Mouse (Mus musculus) Muller cell, postnatal 12 days (primary cell): ENCODE data around the gene Supt3.

ENCODE experiments used
- DNase-seq: peaks from one replicate; pipeline ENCODE4 v3.0.0-alpha.2; 2015; ENCODE audit errors: inconsistent ontology term

The Supt3 gene

GRCm38 (mm10) chr17:45119609-45120201 lies 342.8 kb downstream of the Supt3 start:
- DNase-seq = no peak

DNA sequence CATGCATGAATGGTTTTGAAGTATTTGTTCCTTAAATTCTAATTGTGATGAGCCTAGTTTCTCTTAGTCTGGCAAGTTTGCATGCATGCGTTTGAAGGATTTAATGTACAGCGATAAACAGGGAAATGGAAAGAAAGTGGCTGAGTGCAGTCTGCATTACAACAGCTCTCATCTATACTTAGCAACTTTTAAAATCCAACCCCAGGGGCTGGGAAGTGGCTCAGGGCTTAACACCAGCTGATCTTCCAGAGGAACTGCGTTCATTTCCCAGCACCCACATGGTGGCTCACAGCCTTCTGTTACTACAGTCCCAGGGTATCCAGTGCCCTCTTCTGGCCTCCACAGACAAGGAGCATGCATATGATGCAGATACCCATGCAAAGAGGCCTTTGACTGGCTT lies 346.9 kb downstream of the Supt3 start:
- no peak for DNase-seq

DNA sequence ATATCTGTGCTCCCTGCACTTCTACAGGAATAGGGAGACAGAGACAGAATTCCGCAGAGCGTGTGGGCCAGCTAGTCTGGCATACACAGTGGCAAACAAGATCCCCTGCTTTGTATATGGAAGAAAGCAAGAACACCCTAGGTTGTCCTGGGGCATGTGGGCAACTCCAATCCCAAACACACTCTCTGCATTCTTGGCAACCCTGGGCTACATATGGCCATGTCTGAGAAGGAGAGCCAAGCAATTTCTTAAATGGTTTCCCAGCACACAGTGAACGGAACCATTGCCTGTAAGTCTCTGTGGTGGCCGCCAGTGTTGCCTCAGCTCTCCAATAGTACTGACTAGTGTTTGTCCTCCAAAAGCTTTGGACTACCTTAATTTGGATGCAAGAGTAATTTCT lies 351.7 kb downstream of the Supt3 start:
- no peak for DNase-seq

DNA sequence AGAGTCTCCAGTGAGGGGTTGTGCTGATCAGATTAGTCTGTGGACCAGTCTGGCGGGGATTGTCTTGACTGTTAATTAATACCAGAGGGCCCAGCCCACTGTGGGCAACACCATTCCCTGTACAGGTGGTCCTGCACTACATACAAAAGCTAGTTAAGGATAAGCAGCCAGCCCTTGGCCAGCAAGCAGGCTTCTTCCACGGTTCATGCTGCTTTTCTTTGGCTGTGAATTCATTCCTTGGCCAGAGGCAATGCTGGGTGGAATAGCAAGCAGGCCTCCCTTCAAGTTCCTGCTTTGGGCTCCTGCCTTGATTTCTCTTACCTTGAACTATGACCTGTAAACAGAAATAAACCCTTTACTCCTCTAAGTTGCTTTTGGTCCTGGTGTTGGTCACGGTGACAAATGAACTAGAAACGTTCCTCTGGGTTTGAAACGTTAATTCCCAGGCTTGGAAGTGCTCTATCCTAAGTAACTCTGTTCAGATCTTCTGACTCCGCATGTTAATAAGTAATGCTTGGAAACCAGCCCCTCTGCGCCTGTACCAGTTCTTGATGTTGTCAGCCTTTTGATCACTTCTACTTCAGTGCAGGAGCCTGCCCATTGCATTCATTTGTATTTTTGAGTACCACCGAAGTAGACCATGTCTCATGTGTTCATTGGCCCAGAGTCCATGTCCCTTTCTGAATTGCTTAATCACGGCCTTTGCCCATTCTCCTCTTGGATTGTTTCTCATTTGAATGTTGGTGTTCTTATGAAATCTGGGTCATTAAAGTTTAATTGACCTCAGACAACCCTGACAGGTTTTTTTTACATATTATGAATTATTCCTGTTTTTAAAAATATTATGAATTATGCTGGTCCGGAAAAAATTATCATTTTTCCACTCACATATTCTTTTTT lies 356.8 kb downstream of the Supt3 start:
- no peak for DNase-seq

DNA sequence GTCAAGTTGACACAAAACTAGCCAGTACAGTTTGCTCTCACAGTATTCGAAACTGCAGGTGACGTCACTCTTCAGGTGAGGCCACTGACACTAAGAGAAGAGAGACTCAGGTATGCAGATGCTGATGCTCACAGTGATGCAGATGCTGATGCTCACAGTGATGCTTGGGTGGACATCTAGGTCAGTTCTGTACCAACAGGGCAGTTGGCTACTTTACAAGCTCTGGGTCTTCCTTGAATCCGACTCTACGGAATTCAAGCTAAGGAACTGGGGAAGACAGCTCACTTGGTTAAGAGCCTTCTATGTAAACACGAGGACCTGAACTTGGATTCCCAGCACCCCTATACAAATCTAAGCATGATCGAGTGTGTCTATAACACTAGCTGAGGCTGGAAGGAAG lies 359.5 kb downstream of the Supt3 start:
- DNase-seq = no peak

- no peak for DNase-seq
Observed at GRCm38 (mm10) chr17:45143043-45143442, 366.1 kb downstream of the Supt3 start.

- no peak for DNase-seq
Observed at GRCm38 (mm10) chr17:45144656-45145055, 367.7 kb downstream of the Supt3 start.

DNA sequence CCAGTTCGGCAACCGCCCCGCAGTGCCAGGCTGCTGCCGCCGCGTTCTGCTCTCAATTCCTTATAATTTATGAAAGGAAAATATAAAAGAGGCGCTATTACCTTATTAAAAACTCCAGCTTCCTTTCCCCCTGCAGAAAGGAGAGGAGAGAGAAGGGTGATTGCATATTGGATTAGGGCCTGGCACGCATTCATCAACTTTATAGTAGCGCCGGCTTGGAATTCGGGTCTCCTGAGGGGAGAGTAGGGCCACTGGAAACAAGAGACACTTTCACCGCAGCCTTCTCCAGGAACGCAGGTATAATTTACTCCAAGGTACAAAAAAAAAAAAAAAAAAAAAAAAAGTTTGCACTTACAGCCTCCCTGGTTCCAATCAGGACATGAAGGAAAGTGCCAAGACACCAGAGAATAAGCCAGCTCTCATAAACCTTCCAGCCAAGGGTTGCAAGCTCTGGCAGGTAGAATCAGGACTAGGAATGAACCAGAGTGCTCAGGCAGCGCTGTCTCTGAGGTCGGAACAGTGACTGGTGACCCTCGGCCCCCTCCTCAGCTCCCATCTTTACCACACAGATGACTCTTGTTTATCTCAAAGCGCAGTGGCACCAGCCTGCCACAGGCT lies 374.5 kb downstream of the Supt3 start:
- no peak for DNase-seq

- no peak for DNase-seq
Observed at GRCm38 (mm10) chr17:45153721-45154120, 376.8 kb downstream of the Supt3 start.

GRCm38 (mm10) chr17:45158171-45158691 lies 381.3 kb downstream of the Supt3 start:
- no peak for DNase-seq

DNA sequence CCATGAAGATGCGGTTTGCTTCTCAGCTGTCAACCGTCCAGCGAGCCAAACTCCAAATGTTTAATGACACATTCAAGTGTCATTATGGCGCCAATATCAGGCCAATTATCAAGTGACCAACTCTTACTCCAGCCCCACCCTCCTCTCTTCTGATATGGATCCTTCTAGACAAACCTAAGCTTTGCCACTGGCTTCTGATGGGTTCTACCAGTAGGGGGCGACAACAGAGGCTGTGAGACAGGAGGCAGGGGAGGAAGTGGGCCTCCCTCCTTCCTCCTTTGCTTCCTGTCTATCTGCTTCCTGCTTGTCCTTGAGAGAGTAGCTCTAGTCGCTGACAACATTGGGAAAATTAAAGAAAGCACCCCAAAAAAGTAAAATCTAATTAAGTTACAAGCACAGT lies 383.7 kb downstream of the Supt3 start:
- no peak for DNase-seq

DNA sequence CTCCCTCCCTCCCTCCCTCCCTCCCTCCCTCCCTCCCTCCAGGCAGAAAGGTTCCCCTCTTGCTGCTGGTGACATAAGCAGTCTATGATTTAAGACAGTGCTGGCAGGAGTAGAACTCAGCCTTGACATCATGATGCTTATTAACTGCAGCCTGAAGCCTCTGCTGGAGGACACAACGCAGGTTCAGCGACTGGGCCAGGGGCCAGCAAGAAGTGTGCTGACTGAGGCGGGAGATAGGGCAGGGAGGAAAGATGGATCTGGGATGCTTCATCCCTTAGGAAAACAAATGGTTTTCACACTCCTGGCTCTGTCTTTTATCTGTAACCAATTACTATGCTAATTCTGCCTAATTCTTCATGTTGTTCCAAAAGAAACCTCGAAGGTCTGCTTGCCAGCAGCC lies 388.8 kb downstream of the Supt3 start:
- no peak for DNase-seq
